Mouse (Mus musculus): ENCODE measurements around the gene Pf4. TPM values are rescaled to one million over a fixed set of nuclear protein-coding genes. Genes with fewer than 3 reads are reported as not detected.
"Not testable (repeated sequence)": the region's sequence is repeated elsewhere in the genome, so short reads cannot be mapped to it uniquely, and the experiment has no call there.

Pf4 gene
- polyA plus RNA-seq, 1 experiment from 2014 or later, result 56.7 TPM

GRCm38 (mm10) chr5:90778856-90779255 lies 6.6 kb downstream of the Pf4 start:
- Histone ChIP-seq H3K4me3 (replicated peaks; ENCODE audit: low read length) (no peak overlapping the region), H3K36me3 (replicated peaks; ENCODE audit: control insufficient read depth, insufficient read depth) (no peaks in the 10 kb centered on the region), H3K4me2 (replicated peaks) (no peak overlapping the region), H3K27ac (no peak overlapping the region), H3K9ac (no peak overlapping the region), H3K4me1 (replicated peaks; ENCODE audit: control insufficient read depth, insufficient read depth, low read length) (no peaks in the 10 kb centered on the region), H3K9me3 (ENCODE audit: control insufficient read depth, low read length) (no peaks in the 10 kb centered on the region), H3K27me3 (ENCODE audit: control insufficient read depth, insufficient read depth, low read length) (no peaks in the 10 kb centered on the region)
- ATAC-seq (ENCODE audit: low FRiP score), result no peak
- no peak for DNase-seq (ENCODE audit: low spot score)
- 84% methylated on average over 6 of the region's 6 CpGs for WGBS

- H3K36me3 ChIP-seq (replicated peaks; ENCODE audit: control insufficient read depth, insufficient read depth), result no peaks in the 10 kb centered on the region
- no peaks in the 10 kb centered on the region for H3K27me3 ChIP-seq (ENCODE audit: control insufficient read depth, insufficient read depth, low read length)
- DNase-seq (ENCODE audit: low spot score) (no peak), ATAC-seq (ENCODE audit: low FRiP score) (no peak)
- H3K9ac ChIP-seq, result no peak overlapping the region
- H3K4me2 ChIP-seq (replicated peaks), result no peak overlapping the region
- WGBS, result 87% methylated on average over 3 of the region's 3 CpGs
- no peak overlapping the region for H3K4me3 ChIP-seq (replicated peaks; ENCODE audit: low read length)
- H3K27ac ChIP-seq, result no peak overlapping the region
- no peaks in the 10 kb centered on the region for H3K9me3 ChIP-seq (ENCODE audit: control insufficient read depth, low read length)
- 0 out of 2 replicates have a peak, but pooled peaks cover 4% of the 10 kb centered on the region for H3K4me1 ChIP-seq (replicated peaks; ENCODE audit: control insufficient read depth, insufficient read depth, low read length)
These were observed 11.5 kb downstream of the Pf4 start for GRCm38 (mm10) chr5:90783697-90784096.

- H3K4me1 ChIP-seq (replicated peaks; ENCODE audit: control insufficient read depth, insufficient read depth, low read length), result 0 out of 2 replicates have a peak, but pooled peaks cover 4% of the 10 kb centered on the region
- no peaks in the 10 kb centered on the region for H3K27me3 ChIP-seq (ENCODE audit: control insufficient read depth, insufficient read depth, low read length)
- ATAC-seq (ENCODE audit: low FRiP score) (peak; percentile 90), DNase-seq (ENCODE audit: low spot score) (no peak)
- 20% methylated on average over 26 of the region's 26 CpGs for WGBS
- H3K27ac ChIP-seq, result no peak within 1 kb of the TSS
- H3K4me3 ChIP-seq (replicated peaks; ENCODE audit: low read length), result peak within 1 kb of the TSS; percentile 30
- no peaks in the 10 kb centered on the region for H3K9me3 ChIP-seq (ENCODE audit: control insufficient read depth, low read length)
- no peaks in the 10 kb centered on the region for H3K36me3 ChIP-seq (replicated peaks; ENCODE audit: control insufficient read depth, insufficient read depth)
- peak within 1 kb of the TSS; percentile 32 for H3K9ac ChIP-seq
- H3K4me2 ChIP-seq (replicated peaks), result peak within 1 kb of the TSS; percentile 70
These were observed 13.7 kb downstream of the Pf4 start, which contains the start of gene Cxcl3 for GRCm38 (mm10) chr5:90785659-90786588. Gene Cxcl3 (plus strand): TSS chr5:90786103.

- 0 out of 2 replicates have a peak, but pooled peaks cover 4% of the 10 kb centered on the region for H3K4me1 ChIP-seq (replicated peaks; ENCODE audit: control insufficient read depth, insufficient read depth, low read length)
- no peaks in the 10 kb centered on the region for H3K9me3 ChIP-seq (ENCODE audit: control insufficient read depth, low read length)
- WGBS, result 83% methylated on average over 4 of the region's 4 CpGs
- no peak overlapping the region for H3K27ac ChIP-seq
- H3K27me3 ChIP-seq (ENCODE audit: control insufficient read depth, insufficient read depth, low read length), result no peaks in the 10 kb centered on the region
- no peak overlapping the region for H3K4me3 ChIP-seq (replicated peaks; ENCODE audit: low read length)
- H3K4me2 ChIP-seq (replicated peaks), result no peak overlapping the region
- ATAC-seq (ENCODE audit: low FRiP score), result no peak
- DNase-seq (ENCODE audit: low spot score), result no peak
- H3K36me3 ChIP-seq (replicated peaks; ENCODE audit: control insufficient read depth, insufficient read depth), result no peaks in the 10 kb centered on the region
- no peak overlapping the region for H3K9ac ChIP-seq
These were observed 15.9 kb downstream of the Pf4 start for GRCm38 (mm10) chr5:90788114-90788513.

- Histone ChIP-seq H3K9ac (no peak overlapping the region), H3K27ac (no peak overlapping the region), H3K4me2 (replicated peaks) (no peak overlapping the region), H3K4me1 (replicated peaks; ENCODE audit: control insufficient read depth, insufficient read depth, low read length) (0 out of 2 replicates have a peak, but pooled peaks cover 4% of the 10 kb centered on the region), H3K27me3 (ENCODE audit: control insufficient read depth, insufficient read depth, low read length) (no peaks in the 10 kb centered on the region), H3K36me3 (replicated peaks; ENCODE audit: control insufficient read depth, insufficient read depth) (no peaks in the 10 kb centered on the region), H3K9me3 (ENCODE audit: control insufficient read depth, low read length) (no peaks in the 10 kb centered on the region), H3K4me3 (replicated peaks; ENCODE audit: low read length) (no peak overlapping the region)
- ATAC-seq (ENCODE audit: low FRiP score) (no peak), DNase-seq (ENCODE audit: low spot score) (no peak)
- WGBS, result 87% methylated on average over 11 of the region's 11 CpGs
These were observed 17.3 kb downstream of the Pf4 start for GRCm38 (mm10) chr5:90789306-90790073.

GRCm38 (mm10) chr5:90790074-90790502 lies 17.9 kb downstream of the Pf4 start:
- Histone ChIP-seq H3K36me3 (replicated peaks; ENCODE audit: control insufficient read depth, insufficient read depth) (no peaks in the 10 kb centered on the region), H3K4me3 (replicated peaks; ENCODE audit: low read length) (no peak overlapping the region), H3K27ac (no peak overlapping the region), H3K9me3 (ENCODE audit: control insufficient read depth, low read length) (no peaks in the 10 kb centered on the region), H3K27me3 (ENCODE audit: control insufficient read depth, insufficient read depth, low read length) (no peaks in the 10 kb centered on the region), H3K9ac (no peak overlapping the region), H3K4me1 (replicated peaks; ENCODE audit: control insufficient read depth, insufficient read depth, low read length) (0 out of 2 replicates have a peak, but pooled peaks cover 4% of the 10 kb centered on the region), H3K4me2 (replicated peaks) (no peak overlapping the region)
- 86% methylated on average over 8 of the region's 8 CpGs for WGBS
- DNase-seq (ENCODE audit: low spot score) (no peak), ATAC-seq (ENCODE audit: low FRiP score) (no peak)

- Histone ChIP-seq H3K27ac (no peak within 1 kb of the TSS), H3K4me3 (replicated peaks; ENCODE audit: low read length) (no peak within 1 kb of the TSS), H3K27me3 (ENCODE audit: control insufficient read depth, insufficient read depth, low read length) (no peaks in the 10 kb centered on the region), H3K9ac (no peak within 1 kb of the TSS), H3K36me3 (replicated peaks; ENCODE audit: control insufficient read depth, insufficient read depth) (no peaks in the 10 kb centered on the region), H3K9me3 (ENCODE audit: control insufficient read depth, low read length) (no peaks in the 10 kb centered on the region), H3K4me1 (replicated peaks; ENCODE audit: control insufficient read depth, insufficient read depth, low read length) (no peaks in the 10 kb centered on the region), H3K4me2 (replicated peaks) (no peak within 1 kb of the TSS)
- ATAC-seq (ENCODE audit: low FRiP score), result no peak
- no peak for DNase-seq (ENCODE audit: low spot score)
- WGBS, result 70% methylated on average over 5 of the region's 5 CpGs
These were observed 22.0 kb downstream of the Pf4 start, which contains the start of gene Cxcl15 for GRCm38 (mm10) chr5:90794195-90794625. Gene Cxcl15 (plus strand): TSS chr5:90794534.

GRCm38 (mm10) chr5:90795392-90795791 lies 23.2 kb downstream of the Pf4 start:
- WGBS, result 86% methylated on average over 2 of the region's 2 CpGs
- not testable (repeated sequence) for DNase-seq (ENCODE audit: low spot score); ATAC-seq (ENCODE audit: low FRiP score)

GRCm38 (mm10) chr5:90804574-90804973 lies 32.3 kb downstream of the Pf4 start:
- Histone ChIP-seq H3K9ac (no peak overlapping the region), H3K4me2 (replicated peaks) (no peak overlapping the region), H3K27me3 (ENCODE audit: control insufficient read depth, insufficient read depth, low read length) (no peaks in the 10 kb centered on the region), H3K36me3 (replicated peaks; ENCODE audit: control insufficient read depth, insufficient read depth) (no peaks in the 10 kb centered on the region), H3K27ac (no peak overlapping the region), H3K4me1 (replicated peaks; ENCODE audit: control insufficient read depth, insufficient read depth, low read length) (no peaks in the 10 kb centered on the region), H3K4me3 (replicated peaks; ENCODE audit: low read length) (no peak overlapping the region), H3K9me3 (ENCODE audit: control insufficient read depth, low read length) (no peaks in the 10 kb centered on the region)
- no peak for DNase-seq (ENCODE audit: low spot score)
- no peak for ATAC-seq (ENCODE audit: low FRiP score)

More at GRCm38 (mm10) chr5:90795392-90795791, 23.2 kb downstream of the Pf4 start:
- H3K4me3 ChIP-seq (replicated peaks; ENCODE audit: low read length); H3K4me1 ChIP-seq (replicated peaks; ENCODE audit: control insufficient read depth, insufficient read depth, low read length); H3K9me3 ChIP-seq (ENCODE audit: control insufficient read depth, low read length); H3K27ac ChIP-seq; H3K4me2 ChIP-seq (replicated peaks); H3K36me3 ChIP-seq (replicated peaks; ENCODE audit: control insufficient read depth, insufficient read depth); H3K9ac ChIP-seq; H3K27me3 ChIP-seq (ENCODE audit: control insufficient read depth, insufficient read depth, low read length): not testable (repeated sequence)

Measured in hindbrain, embryonic 14.5 days (tissue).